Mouse (Mus musculus) myocyte (in vitro differentiated cells): ENCODE measurements around the gene Slc35e2.

Experiments used
- CEBPB ChIP-seq: IDR thresholded peaks from 2 replicates; pipeline ENCODE4 v1.6.1; 2011; ENCODE audit warnings: mild to moderate bottlenecking, moderate library complexity; ENCODE audit not compliant: poor library complexity, insufficient read depth, severe bottlenecking
- POLR2A ChIP-seq: IDR thresholded peaks from one replicate; pipeline ENCODE4 v1.6.1; 2011; ENCODE audit warnings: low read depth, mild to moderate bottlenecking, control low read depth, moderate library complexity; ENCODE audit not compliant: insufficient read length
- SRF ChIP-seq: IDR thresholded peaks from one replicate; pipeline ENCODE4 v1.6.1; 2011; ENCODE audit warnings: low read depth; ENCODE audit not compliant: control insufficient read depth, insufficient read length
- USF1 ChIP-seq: IDR thresholded peaks from one replicate; pipeline ENCODE4 v1.6.1; 2011; ENCODE audit warnings: low read depth, mild to moderate bottlenecking, control low read depth, moderate library complexity

- TF ChIP-seq USF1 (no peak), POLR2A (no peak), CEBPB (no peak), SRF (no peak)
Observed at GRCm38 (mm10) chr4:155577132-155577531, 24.1 kb upstream of the Slc35e2 start.
